8 mouse cellular contexts compared by ENCODE assay signal in the genomic region with DNA sequence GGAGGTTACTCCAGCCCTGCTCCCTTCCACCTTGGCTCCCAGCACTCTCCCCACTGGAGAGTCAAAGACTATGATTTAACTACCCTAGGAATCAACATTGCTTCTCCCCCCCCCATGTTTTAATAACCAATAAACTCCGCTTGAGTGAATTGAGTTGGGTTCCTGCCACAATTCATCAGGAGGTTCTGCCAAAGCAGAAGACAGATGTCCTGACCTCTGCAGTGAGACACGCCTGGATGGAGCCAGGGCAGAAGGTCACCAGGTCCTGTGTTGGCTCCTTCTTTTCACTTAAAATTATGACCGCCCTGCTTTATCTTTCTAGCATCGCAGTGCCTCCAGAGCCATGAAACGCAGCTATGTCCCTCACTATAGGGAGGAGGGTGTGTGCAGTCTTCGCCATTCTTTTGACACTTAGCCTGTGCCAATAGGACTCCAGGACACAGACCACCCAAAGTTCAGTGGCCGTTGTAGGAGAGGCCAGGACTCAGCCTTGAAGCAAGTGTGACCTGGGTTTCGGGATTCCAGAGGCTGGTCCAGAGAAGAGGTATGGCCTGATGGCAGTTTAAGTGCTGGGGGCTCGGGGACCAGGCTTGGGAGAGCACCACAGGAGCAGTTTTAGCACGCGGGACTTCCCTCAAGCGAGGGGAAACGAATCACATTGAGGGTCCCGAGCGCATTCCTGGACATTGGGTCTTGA. TPM values are rescaled to one million over a fixed set of nuclear protein-coding genes. Genes with fewer than 3 reads are reported as not detected.
DNase-seq lines count a peak whose midpoint lies in the region; ATAC-seq lines count a peak whose summit lies in the region.

No protein-coding gene starts in this region.

- H3K27ac ChIP-seq in embryonic facial prominence, embryonic 11.5 days (replicated peaks; ENCODE audit: low read depth, low read length): no peak overlapping the region
- peak overlapping the region; percentile 55; the same call in 1 of the 2 replicates for H3K27ac ChIP-seq in midbrain, embryonic 10.5 days (replicated peaks)

- peak overlapping the region; percentile 60 for H3K4me3 ChIP-seq in embryonic facial prominence, embryonic 11.5 days (ENCODE audit: low read depth, low read length)
- peak overlapping the region; percentile 77 for H3K4me3 ChIP-seq in midbrain, embryonic 10.5 days

- 32% methylated on average over 15 of the region's 15 CpGs for WGBS in embryonic facial prominence, embryonic 11.5 days
- WGBS in midbrain, embryonic 10.5 days: 35% methylated on average over 15 of the region's 15 CpGs

- peaks cover 20% of the 10 kb centered on the region for H3K27me3 ChIP-seq in embryonic facial prominence, embryonic 11.5 days (ENCODE audit: control insufficient read depth, insufficient read depth, low read length)
- peaks cover 48% of the 10 kb centered on the region for H3K27me3 ChIP-seq in midbrain, embryonic 10.5 days (ENCODE audit: low read depth, poor library complexity, severe bottlenecking)

- no peaks in the 10 kb centered on the region for H3K36me3 ChIP-seq in embryonic facial prominence, embryonic 11.5 days (replicated peaks; ENCODE audit: control insufficient read depth, insufficient read depth, low read depth, low read length)
- no peaks in the 10 kb centered on the region for H3K36me3 ChIP-seq in midbrain, embryonic 10.5 days

- peak overlapping the region; percentile 100 for H3K4me2 ChIP-seq in embryonic facial prominence, embryonic 11.5 days (ENCODE audit: low read depth, low read length)

- H3K9me3 ChIP-seq in embryonic facial prominence, embryonic 11.5 days (replicated peaks; ENCODE audit: control insufficient read depth, low read length): no peaks in the 10 kb centered on the region
- H3K9me3 ChIP-seq in midbrain, embryonic 10.5 days (replicated peaks): no peaks in the 10 kb centered on the region; the same call in 1 of the 2 replicates

- no peaks in the 10 kb centered on the region for H3K4me1 ChIP-seq in embryonic facial prominence, embryonic 11.5 days (ENCODE audit: control insufficient read depth, insufficient read depth, low read length)
- H3K4me1 ChIP-seq in midbrain, embryonic 10.5 days: peaks cover 15% of the 10 kb centered on the region

- peak; percentile 30 for DNase-seq in cerebellum, adult 9-11 months
- DNase-seq in cerebellum, adult 9-10 months: no peak
- no peak for DNase-seq in embryonic facial prominence, embryonic 11.5 days (ENCODE audit: low spot score)
- peak; percentile 40 for DNase-seq in kidney, adult 18-20 months
- DNase-seq in midbrain, embryonic 10.5 days (ENCODE audit: low spot score): no peak
- DNase-seq in lung, postnatal 4 days: no peak
- DNase-seq in left cerebral cortex, adult 11 months (ENCODE audit: low spot score): no peak

- peak overlapping the region; percentile 37; the same call in 1 of the 2 replicates for H3K9ac ChIP-seq in embryonic facial prominence, embryonic 11.5 days (replicated peaks; ENCODE audit: low read length)

- ATAC-seq in embryonic facial prominence, embryonic 11.5 days (replicated peaks; ENCODE audit: insufficient number of reproducible peaks, low FRiP score, low TSS enrichment, low read depth): no peak
- ATAC-seq in megakaryocyte progenitor cell, adult 5-6 weeks (replicated peaks; ENCODE audit: poor library complexity): no peak

RNA-seq across cellular contexts. Expression of a gene that starts 0.5 kb away (rescaled TPM):
- 0.29 and 0.91 TPM in 2 replicates for polyA plus RNA-seq in embryonic facial prominence, embryonic 11.5 days (2014; fragmentation: Nextera tagmentation; extraction: Ambion mirVana)
- 0.23 and 0.29 TPM in 2 replicates for polyA plus RNA-seq in midbrain, embryonic 10.5 days (2016; fragmentation: Nextera tagmentation; extraction: Ambion mirVana)
- total RNA-seq in megakaryocyte progenitor cell, adult 5-6 weeks (2015): 0.15 and 0.17 TPM in 2 replicates
- 0.12 and 0.30 TPM in 2 replicates for total RNA-seq in megakaryocyte progenitor cell, adult 5-6 weeks (2017)

RNA-seq across cellular contexts. Expression of a gene that starts 54.6 kb away (rescaled TPM):
- polyA plus RNA-seq in embryonic facial prominence, embryonic 11.5 days (2014; fragmentation: Nextera tagmentation; extraction: Ambion mirVana): 43.1 and 43.7 TPM in 2 replicates
- polyA plus RNA-seq in midbrain, embryonic 10.5 days (2016; fragmentation: Nextera tagmentation; extraction: Ambion mirVana): 22.2 and 29.7 TPM in 2 replicates
- 32.9 and 40.2 TPM in 2 replicates for total RNA-seq in megakaryocyte progenitor cell, adult 5-6 weeks (2015)
- 31.1 and 56.3 TPM in 2 replicates for total RNA-seq in megakaryocyte progenitor cell, adult 5-6 weeks (2017)

Comparison
In these comparisons a context has a peak if more than half of its experiments do, and no peak if none do; other contexts are left out.
1. DNase-seq: peak in cerebellum, adult 9-11 months (single experiment) and kidney, adult 18-20 months (single experiment); none in cerebellum, adult 9-10 months (single experiment), embryonic facial prominence, embryonic 11.5 days (single experiment), midbrain, embryonic 10.5 days (single experiment), lung, postnatal 4 days (0 of 2) and left cerebral cortex, adult 11 months (single experiment).